Mouse (Mus musculus): Measurements from ENCODE around the gene Csrp3.

Gene Csrp3

GRCm38 (mm10) chr7:48847820-48848650, at the start of gene Csrp3:
Csrp3 (minus strand) TSS chr7:48848033.
- DNase-seq (ENCODE audit: inconsistent age in 2 of 2, low spot score in 1 of 2), result no peak

- no peak for DNase-seq (ENCODE audit: inconsistent age in 2 of 2, low spot score in 1 of 2)
Observed at GRCm38 (mm10) chr7:48896051-48896450, 48.2 kb upstream of the Csrp3 start.

- DNase-seq (ENCODE audit: inconsistent age in 2 of 2, low spot score in 1 of 2), result no peak
Observed at GRCm38 (mm10) chr7:48895475-48895874, 47.6 kb upstream of the Csrp3 start.

GRCm38 (mm10) chr7:48894763-48895162, 46.9 kb upstream of the Csrp3 start:
- no peak for DNase-seq (ENCODE audit: inconsistent age in 2 of 2, low spot score in 1 of 2)

GRCm38 (mm10) chr7:48894152-48894551, 46.3 kb upstream of the Csrp3 start:
- DNase-seq (ENCODE audit: inconsistent age in 2 of 2, low spot score in 1 of 2), result peak; percentile 54 to 86

GRCm38 (mm10) chr7:48893093-48893492, 45.3 kb upstream of the Csrp3 start:
- no peak for DNase-seq (ENCODE audit: inconsistent age in 2 of 2, low spot score in 1 of 2)

- DNase-seq (ENCODE audit: inconsistent age in 2 of 2, low spot score in 1 of 2), result no peak
Observed at GRCm38 (mm10) chr7:48891029-48891428, 43.2 kb upstream of the Csrp3 start.

- no peak for DNase-seq (ENCODE audit: inconsistent age in 2 of 2, low spot score in 1 of 2)
Observed at GRCm38 (mm10) chr7:48888751-48889150, 40.9 kb upstream of the Csrp3 start.

GRCm38 (mm10) chr7:48887973-48888372, 40.1 kb upstream of the Csrp3 start:
- no peak for DNase-seq (ENCODE audit: inconsistent age in 2 of 2, low spot score in 1 of 2)

GRCm38 (mm10) chr7:48884266-48884611, 36.4 kb upstream of the Csrp3 start:
- no peak for DNase-seq (ENCODE audit: inconsistent age in 2 of 2, low spot score in 1 of 2)

- DNase-seq (ENCODE audit: inconsistent age in 2 of 2, low spot score in 1 of 2), result no peak
Observed at GRCm38 (mm10) chr7:48883525-48884265, 35.9 kb upstream of the Csrp3 start.

GRCm38 (mm10) chr7:48881971-48882609, 34.3 kb upstream of the Csrp3 start:
- DNase-seq (ENCODE audit: inconsistent age in 2 of 2, low spot score in 1 of 2), result peak; percentile 20 to 61

- peak; percentile 72 to 87 for DNase-seq (ENCODE audit: inconsistent age in 2 of 2, low spot score in 1 of 2)
Observed at GRCm38 (mm10) chr7:48881486-48881885, 33.7 kb upstream of the Csrp3 start, which contains the start of gene E2f8. E2f8 (minus strand) TSS chr7:48881596.

GRCm38 (mm10) chr7:48880591-48881481, 33.0 kb upstream of the Csrp3 start:
- DNase-seq (ENCODE audit: inconsistent age in 2 of 2, low spot score in 1 of 2), result peak; percentile 96 to 98

GRCm38 (mm10) chr7:48879574-48879973, 31.7 kb upstream of the Csrp3 start:
- DNase-seq (ENCODE audit: inconsistent age in 2 of 2, low spot score in 1 of 2), result no peak

- no peak for DNase-seq (ENCODE audit: inconsistent age in 2 of 2, low spot score in 1 of 2)
Observed at GRCm38 (mm10) chr7:48877786-48878390, 30.1 kb upstream of the Csrp3 start.

- peak; percentile 33 to 87 for DNase-seq (ENCODE audit: inconsistent age in 2 of 2, low spot score in 1 of 2)
Observed at GRCm38 (mm10) chr7:48876526-48876925, 28.7 kb upstream of the Csrp3 start.

GRCm38 (mm10) chr7:48875096-48875495, 27.3 kb upstream of the Csrp3 start:
- DNase-seq (ENCODE audit: inconsistent age in 2 of 2, low spot score in 1 of 2), result no peak

- no peak for DNase-seq (ENCODE audit: inconsistent age in 2 of 2, low spot score in 1 of 2)
Observed at GRCm38 (mm10) chr7:48871292-48871691, 23.5 kb upstream of the Csrp3 start.

- DNase-seq (ENCODE audit: inconsistent age in 2 of 2, low spot score in 1 of 2), result no peak
Observed at GRCm38 (mm10) chr7:48870579-48871180, 22.8 kb upstream of the Csrp3 start.
